Mouse (Mus musculus) megakaryocyte, embryonic 14.5 days (primary cell): ENCODE measurements around the gene Steap1. TPM values are rescaled to one million over a fixed set of nuclear protein-coding genes. Genes with fewer than 3 reads are reported as not detected.

Experiments
- H3K27me3 ChIP-seq: replicated peaks from 2 replicates; pipeline ENCODE3; 2012; ENCODE audit warnings: inconsistent platforms
- H3K36me3 ChIP-seq: replicated peaks from 2 replicates; pipeline ENCODE3; 2012; ENCODE audit warnings: low read length, inconsistent platforms, mixed read lengths
- H3K4me1 ChIP-seq: 2 replicates; pipeline ENCODE4 v1.6.1; 2012; ENCODE audit warnings: inconsistent platforms
- H3K4me3 ChIP-seq: replicated peaks from 2 replicates; pipeline ENCODE3; 2012; ENCODE audit warnings: moderate library complexity, mild to moderate bottlenecking, inconsistent platforms
- H3K9me3 ChIP-seq: 2 replicates; pipeline ENCODE4 v1.6.1; 2012; ENCODE audit warnings: inconsistent platforms
- FLI1 ChIP-seq: IDR thresholded peaks from 2 replicates; pipeline ENCODE4 v1.6.1; 2012; ENCODE audit warnings: low read length, inconsistent platforms, mixed read lengths
- GATA1 ChIP-seq: IDR thresholded peaks from 3 replicates; pipeline ENCODE4 v1.6.1; 2012; ENCODE audit warnings: mixed read lengths, low read length, inconsistent platforms, borderline replicate concordance
- polyA plus RNA-seq: library from polyadenylated mRNA; stranded (reverse); fragments of >175 nt; gene quantifications from 2 replicates; pipeline ENCODE4 v1.2.3, GENCODE M21; 2012; ENCODE audit warnings: low replicate concordance; ENCODE audit not compliant: insufficient read depth

Steap1 gene
- polyA plus RNA-seq, 1 experiment = not detected

- TF ChIP-seq GATA1 (no peak), FLI1 (no peak)
- H3K36me3 ChIP-seq = no peaks in the 10 kb centered on the region
- H3K4me1 ChIP-seq = no peaks in the 10 kb centered on the region
- no peaks in the 10 kb centered on the region for H3K9me3 ChIP-seq
- no peak overlapping the region for H3K4me3 ChIP-seq
- H3K27me3 ChIP-seq = no peaks in the 10 kb centered on the region
Observed at GRCm38 (mm10) chr5:5711032-5711431, 38.1 kb downstream of the Steap1 start.

- Histone ChIP-seq H3K9me3 (no peaks in the 10 kb centered on the region), H3K4me3 (no peak overlapping the region), H3K4me1 (no peaks in the 10 kb centered on the region), H3K36me3 (no peaks in the 10 kb centered on the region), H3K27me3 (no peaks in the 10 kb centered on the region)
- TF ChIP-seq GATA1 (no peak), FLI1 (no peak)
Observed at GRCm38 (mm10) chr5:5707341-5708278, 41.5 kb downstream of the Steap1 start.

- TF ChIP-seq FLI1 (no peak), GATA1 (no peak)
- Histone ChIP-seq H3K36me3 (no peaks in the 10 kb centered on the region), H3K27me3 (no peaks in the 10 kb centered on the region), H3K4me1 (no peaks in the 10 kb centered on the region), H3K9me3 (peaks cover 3% of the 10 kb centered on the region; the same call in 1 of the 2 replicates), H3K4me3 (no peak overlapping the region)
Observed at GRCm38 (mm10) chr5:5705019-5705418, 44.1 kb downstream of the Steap1 start.

- Histone ChIP-seq H3K9me3 (peaks cover 11% of the 10 kb centered on the region), H3K4me1 (no peaks in the 10 kb centered on the region), H3K36me3 (no peaks in the 10 kb centered on the region), H3K27me3 (peaks cover 1% of the 10 kb centered on the region), H3K4me3 (no peak overlapping the region)
- TF ChIP-seq FLI1 = no peak
- TF ChIP-seq GATA1 = no peak
Observed at GRCm38 (mm10) chr5:5700386-5700785, 48.7 kb downstream of the Steap1 start.

- Histone ChIP-seq H3K9me3 (peaks cover 11% of the 10 kb centered on the region), H3K36me3 (no peaks in the 10 kb centered on the region), H3K4me3 (no peak overlapping the region), H3K27me3 (peaks cover 14% of the 10 kb centered on the region), H3K4me1 (peaks cover 7% of the 10 kb centered on the region)
- TF ChIP-seq FLI1 = no peak
- no peak for TF ChIP-seq GATA1
Observed at GRCm38 (mm10) chr5:5698830-5699229, 50.3 kb downstream of the Steap1 start.

- H3K27me3 ChIP-seq = peaks cover 39% of the 10 kb centered on the region
- no peaks in the 10 kb centered on the region for H3K36me3 ChIP-seq
- H3K4me3 ChIP-seq = no peak overlapping the region
- peaks cover 8% of the 10 kb centered on the region for H3K9me3 ChIP-seq
- H3K4me1 ChIP-seq = peaks cover 11% of the 10 kb centered on the region
- TF ChIP-seq GATA1 (no peak), FLI1 (no peak)
Observed at GRCm38 (mm10) chr5:5695401-5695942, 53.7 kb downstream of the Steap1 start.

- Histone ChIP-seq H3K4me1 (peaks cover 11% of the 10 kb centered on the region), H3K27me3 (peaks cover 39% of the 10 kb centered on the region), H3K36me3 (no peaks in the 10 kb centered on the region), H3K4me3 (peak within 1 kb of the TSS; percentile 88), H3K9me3 (peaks cover 8% of the 10 kb centered on the region)
- TF ChIP-seq FLI1 (no peak), GATA1 (no peak)
Observed at GRCm38 (mm10) chr5:5693956-5694653, 55.0 kb downstream of the Steap1 start, which contains the start of gene Steap2. TSS of gene Steap2 (minus strand) at chr5:5694578.

- TF ChIP-seq FLI1 (no peak), GATA1 (no peak)
Observed at GRCm38 (mm10) chr5:5693541-5693955, 55.6 kb downstream of the Steap1 start.

GRCm38 (mm10) chr5:5692167-5692738 lies 56.9 kb downstream of the Steap1 start:
- peaks cover 39% of the 10 kb centered on the region for H3K27me3 ChIP-seq
- H3K36me3 ChIP-seq = no peaks in the 10 kb centered on the region
- TF ChIP-seq FLI1 = no peak
- no peak for TF ChIP-seq GATA1
- no peak overlapping the region for H3K4me3 ChIP-seq
- H3K4me1 ChIP-seq = peaks cover 11% of the 10 kb centered on the region
- H3K9me3 ChIP-seq = peaks cover 8% of the 10 kb centered on the region

More at GRCm38 (mm10) chr5:5693541-5693955, 55.6 kb downstream of the Steap1 start:
- Histone ChIP-seq H3K9me3 (peaks cover 8% of the 10 kb centered on the region), H3K27me3 (peaks cover 39% of the 10 kb centered on the region), H3K36me3 (no peaks in the 10 kb centered on the region), H3K4me3 (peak overlapping the region; percentile 88), H3K4me1 (peaks cover 11% of the 10 kb centered on the region)
